ENCODE assay signal across 7 mouse cellular contexts in the genomic region with DNA sequence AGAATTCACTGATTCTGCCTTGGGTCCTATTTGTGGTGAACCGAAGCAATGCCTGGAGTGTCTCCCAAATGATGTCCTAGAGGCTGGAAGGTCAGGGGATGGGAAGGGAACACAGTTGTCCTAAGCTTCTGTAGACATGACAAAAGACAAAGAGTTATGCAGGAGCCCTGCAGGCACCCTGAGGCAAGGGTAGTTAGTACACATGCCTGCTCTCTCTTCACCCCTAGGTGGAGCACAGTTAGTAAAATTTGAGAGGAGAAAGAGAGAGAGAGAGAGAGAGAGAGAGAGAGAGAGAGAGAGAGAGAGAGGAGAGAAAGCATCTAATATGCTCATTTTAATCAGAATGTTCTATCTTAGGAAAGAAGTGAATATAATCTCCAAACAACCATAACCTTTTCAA.
DNase-seq lines count a peak whose midpoint lies in the region; ATAC-seq and TF ChIP-seq lines count a peak whose summit lies in the region.

No protein-coding gene starts in this region.

- ATAC-seq in midbrain, embryonic 15.5 days (replicated peaks), result peak; percentile 61; the same call in 1 of the 2 replicates

- H3K4me2 ChIP-seq in midbrain, embryonic 15.5 days, result no peak overlapping the region

- no peak for TF ChIP-seq POLR2A in lung, adult 2 months (IDR thresholded peaks at IDR 0.05; ENCODE audit: borderline replicate concordance, extremely low read depth, low read depth, low read length)
- no peak for TF ChIP-seq POLR2A in cerebellum, adult 2 months (IDR thresholded peaks at IDR 0.05; ENCODE audit: borderline replicate concordance, insufficient read depth, low read length)

- H3K27me3 ChIP-seq in midbrain, embryonic 15.5 days (replicated peaks), result no peaks in the 10 kb centered on the region
- H3K27me3 ChIP-seq in cerebellum, adult 2 months (ENCODE audit: control insufficient read depth, insufficient read depth, low read length), result no peaks in the 10 kb centered on the region

- H3K9ac ChIP-seq in midbrain, embryonic 15.5 days, result no peak overlapping the region

- TF ChIP-seq CTCF in lung, adult 2 months (IDR thresholded peaks at IDR 0.05; ENCODE audit: insufficient read depth, low read length), result 0 out of 2 replicates have a peak, but pooled peaks have one; percentile 10
- no peak for TF ChIP-seq CTCF in cerebellum, adult 2 months (IDR thresholded peaks at IDR 0.05; ENCODE audit: borderline replicate concordance, insufficient read depth, low read depth, low read length)

- H3K27ac ChIP-seq in midbrain, embryonic 15.5 days, result no peak overlapping the region
- no peak overlapping the region for H3K27ac ChIP-seq in cerebellum, adult 2 months (ENCODE audit: insufficient read depth, low read length)

- H3K4me1 ChIP-seq in lung, adult 2 months (ENCODE audit: control insufficient read depth, insufficient read depth, low read length), result no peaks in the 10 kb centered on the region
- peaks cover 19% of the 10 kb centered on the region for H3K4me1 ChIP-seq in midbrain, embryonic 15.5 days
- no peaks in the 10 kb centered on the region; the same call in 1 of the 2 replicates for H3K4me1 ChIP-seq in cerebellum, adult 2 months (ENCODE audit: control insufficient read depth, insufficient read depth, low read length)

- no peaks in the 10 kb centered on the region for H3K36me3 ChIP-seq in midbrain, embryonic 15.5 days (replicated peaks)

- H3K4me3 ChIP-seq in lung, adult 2 months (replicated peaks; ENCODE audit: extremely low read depth, low read depth, low read length), result no peak overlapping the region
- H3K4me3 ChIP-seq in midbrain, embryonic 15.5 days, result no peak overlapping the region
- H3K4me3 ChIP-seq in cerebellum, adult 2 months (replicated peaks; ENCODE audit: insufficient read depth, low read depth, low read length), result no peak overlapping the region

- 74% methylated on average over 1 of the region's 1 CpGs for WGBS in lung, adult 2 months
- 63% methylated on average over 1 of the region's 1 CpGs for WGBS in midbrain, embryonic 15.5 days
- WGBS in cerebellum, adult 2 months, result 70% methylated on average over 1 of the region's 1 CpGs

- peak; percentile 22 for DNase-seq in heart, postnatal 4 days
- no peak for DNase-seq in heart, adult 8-10 months (ENCODE audit: low spot score)
- DNase-seq in lung, adult 2 months, result no peak
- DNase-seq in lung, postnatal 4 days, result no peak
- DNase-seq in brain, adult 2 months (ENCODE audit: low read depth, low spot score), result peak; percentile 79
- DNase-seq in cerebellum, adult 2 months, result no peak

- H3K9me3 ChIP-seq in midbrain, embryonic 15.5 days, result no peaks in the 10 kb centered on the region

Comparison
In these comparisons a context has a peak if more than half of its experiments do, and no peak if none do; other contexts are left out.
1. DNase-seq: peak in heart, postnatal 4 days (single experiment) and brain, adult 2 months (single experiment); none in heart, adult 8-10 months (single experiment), lung, adult 2 months (single experiment), lung, postnatal 4 days (0 of 2) and cerebellum, adult 2 months (0 of 2).